Mouse (Mus musculus) hindlimb bud, embryonic 11.5 days (tissue): ENCODE measurements around the gene Zfp985.
"Not testable (repeated sequence)": the region's sequence is repeated elsewhere in the genome, so short reads cannot be mapped to it uniquely, and the experiment has no call there.

Experiments used
- DNase-seq: peaks from one replicate; pipeline ENCODE4 v3.0.0-alpha.2; 2012; ENCODE audit warnings: low read depth, low spot score; ENCODE audit errors: extremely low spot score

Zfp985 gene

DNA sequence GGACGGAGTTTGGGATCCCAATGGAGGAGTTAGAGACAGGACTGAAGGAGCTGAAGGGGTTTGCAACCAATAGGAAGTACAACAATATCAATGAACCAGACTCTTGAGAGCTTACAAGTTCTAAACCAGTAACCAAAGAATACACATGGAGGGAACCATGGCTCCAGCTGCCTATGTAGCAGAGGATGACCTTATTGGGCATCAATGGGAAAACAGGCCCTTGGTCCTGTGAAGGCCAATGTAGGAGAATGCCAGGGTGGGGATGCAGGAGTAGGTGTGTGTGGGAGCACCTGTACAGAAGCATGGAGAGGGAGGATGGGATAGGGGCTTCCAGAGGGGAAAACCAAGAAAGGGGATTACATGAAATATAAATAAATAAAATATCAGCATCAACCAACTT is 48.8 kb downstream of the Zfp985 start:
- DNase-seq, result no peak

GRCm38 (mm10) chr4:147603806-147604205 is 50.7 kb downstream of the Zfp985 start:
- no peak for DNase-seq

DNA sequence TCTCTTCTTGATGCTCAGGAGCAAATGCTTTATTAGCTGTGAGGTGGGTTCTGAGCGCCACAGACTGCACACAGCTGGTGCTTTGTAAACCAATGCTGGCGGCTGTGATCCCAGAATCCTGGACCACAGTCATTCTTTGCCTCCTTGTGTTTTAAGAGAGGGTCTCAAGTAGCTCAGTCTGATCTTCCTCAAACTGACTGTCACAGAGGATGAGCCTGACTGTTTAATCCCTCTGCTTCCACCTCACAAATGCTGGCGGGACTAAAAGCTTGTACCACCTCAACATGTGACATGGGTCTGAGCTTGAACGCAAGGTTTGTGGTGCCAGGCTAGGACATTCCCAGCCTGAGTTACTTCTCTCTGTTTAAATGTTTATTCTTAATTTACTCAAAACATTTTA is 52.4 kb downstream of the Zfp985 start:
- no peak for DNase-seq

GRCm38 (mm10) chr4:147606511-147606910 is 53.4 kb downstream of the Zfp985 start:
- not testable (repeated sequence) for DNase-seq

DNA sequence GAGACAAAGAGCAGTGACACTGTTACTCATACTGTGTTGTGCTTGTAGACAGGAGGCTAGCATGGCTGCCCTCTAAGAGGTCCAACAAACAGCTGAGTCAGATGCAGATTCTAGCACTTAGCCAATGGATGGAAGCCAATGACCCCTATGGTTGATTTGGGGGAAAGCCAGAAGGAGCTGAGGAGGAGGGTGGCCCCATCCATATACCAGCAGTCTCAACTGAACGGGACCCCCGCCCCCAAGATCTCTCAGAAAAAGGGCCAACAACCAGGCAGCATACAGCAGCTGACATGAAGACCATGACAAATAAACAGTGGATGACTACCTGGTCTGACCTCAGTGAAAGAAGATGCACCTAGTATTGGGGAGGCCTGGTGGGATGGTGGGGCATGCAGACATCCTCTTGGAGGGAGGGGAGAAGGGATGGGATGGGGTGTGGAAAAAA is 80.8 kb downstream of the Zfp985 start:
- not testable (repeated sequence) for DNase-seq
